Mouse (Mus musculus): ENCODE results near the gene Chil4.
"Not testable (repeated sequence)": the region's sequence is repeated elsewhere in the genome, so short reads cannot be mapped to it uniquely, and the experiment has no call there.

DNA sequence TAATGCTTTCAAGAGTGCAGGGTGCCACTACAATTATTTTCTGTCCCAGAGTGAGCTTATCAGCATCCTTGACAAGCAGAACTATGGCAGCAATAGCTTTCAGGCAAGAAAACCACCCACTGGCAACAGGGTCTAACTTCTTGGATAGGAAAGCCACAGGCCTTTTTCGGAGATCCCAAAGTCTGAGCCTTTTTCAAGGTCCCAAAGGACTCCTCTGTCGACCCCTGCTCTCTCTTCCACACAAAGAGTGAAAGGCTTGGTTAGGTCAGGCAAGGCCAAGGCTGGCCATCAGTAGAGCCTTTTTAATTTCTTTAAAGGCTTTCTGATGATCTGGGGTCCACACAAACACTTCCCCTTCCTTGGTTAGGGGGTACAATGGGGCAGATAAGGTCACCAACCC, 22.1 kb downstream of the Chil4 start:
- TF ChIP-seq POLR2A (IDR thresholded peaks at IDR 0.05; ENCODE audit: low read depth, low read length); CTCF (conservative IDR thresholded peaks at IDR 0.05; ENCODE audit: insufficient read depth, insufficient read length, low read depth, low read length): not testable (repeated sequence)

Measured in kidney, adult 2 months (tissue).